Mouse (Mus musculus): ENCODE results near the gene Atp8a1.

DNA sequence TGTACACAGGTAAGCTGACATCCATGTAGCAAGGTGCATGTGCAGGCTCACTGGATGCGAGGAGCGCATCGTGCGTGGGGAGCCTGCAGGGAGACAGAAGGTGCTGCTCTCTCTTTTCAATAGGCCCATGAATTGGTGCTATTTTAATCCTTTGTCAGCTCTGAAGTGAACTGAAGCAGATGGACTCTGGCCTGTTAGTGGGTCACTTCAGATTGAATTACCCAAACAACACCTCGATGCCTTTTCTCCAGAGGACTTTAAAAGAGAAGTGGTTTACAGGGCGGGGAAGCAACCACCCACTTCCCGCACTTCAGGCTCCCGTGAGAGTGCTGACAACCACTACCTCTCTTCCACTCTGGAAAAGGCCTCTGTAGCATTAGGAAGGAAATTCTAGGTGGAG, 46.4 kb downstream of the Atp8a1 start:
- TF ChIP-seq POLR2A (IDR thresholded peaks at IDR 0.05; ENCODE audit: insufficient read depth, low read length) (no peak), CTCF (IDR thresholded peaks at IDR 0.05; ENCODE audit: low read depth, low read length) (no peak), EP300 (IDR thresholded peaks at IDR 0.05; ENCODE audit: insufficient read depth, low read depth, low read length) (no peak)
